Mouse (Mus musculus) spleen, adult 2 months (tissue): ENCODE measurements around the gene Fgfr1op2.

ENCODE experiments used
- CTCF ChIP-seq: fragments of 200-500 bp; IDR thresholded peaks from 2 replicates; pipeline ENCODE4 v1.5.1; 2011; ENCODE audit warnings: mild to moderate bottlenecking, inconsistent platforms; ENCODE audit not compliant: insufficient read depth, insufficient read length, insufficient replicate concordance; ENCODE audit errors: extremely low read depth
- POLR2A ChIP-seq: fragments of 200-500 bp; IDR thresholded peaks from 2 replicates; pipeline ENCODE4 v1.6.1; 2011; ENCODE audit warnings: low read depth, low read length, inconsistent platforms

DNA sequence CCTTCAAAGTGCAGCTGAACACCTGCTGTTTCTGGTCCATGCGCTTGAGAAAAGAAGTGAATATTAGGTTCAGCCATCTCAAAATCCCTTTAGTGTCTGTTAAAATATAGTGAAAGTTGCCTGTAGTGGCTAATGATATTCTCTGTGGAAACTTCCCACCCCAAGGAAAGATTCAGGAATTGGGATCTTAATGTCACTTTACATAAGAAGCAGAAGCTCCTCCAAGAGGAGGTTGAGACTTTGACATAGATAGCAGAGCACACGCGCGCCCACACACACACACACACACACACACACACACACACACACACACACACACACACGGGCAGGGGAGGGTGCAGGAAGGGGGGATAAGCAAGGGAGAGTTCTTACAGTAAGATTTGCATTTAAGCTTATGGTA lies 8.1 kb downstream of the Fgfr1op2 start:
- TF ChIP-seq POLR2A = no peak
- no peak for TF ChIP-seq CTCF
